Mouse (Mus musculus) forebrain, embryonic 14.5 days (tissue): ENCODE data around the gene Zfp598. TPM values are rescaled to one million over a fixed set of nuclear protein-coding genes. Genes with fewer than 3 reads are reported as not detected.

Experiments used
- ATAC-seq: fragments of 200-750 bp; cut with Nextera tagmentation; 2 replicates; pipeline ENCODE4 v1.8.0; 2017; ENCODE audit warnings: mild to moderate bottlenecking, moderate library complexity
- DNase-seq: peaks from one replicate; pipeline ENCODE4 v3.0.0-alpha.2; 2015; ENCODE audit warnings: low spot score
- H3K27ac ChIP-seq: fragments of 300-500 bp; sonication (generic); 2 replicates; pipeline ENCODE4 v1.5.1; 2014; ENCODE audit warnings: low read depth, mild to moderate bottlenecking, control low read depth, low read length, moderate library complexity
- H3K27me3 ChIP-seq: fragments of 300-500 bp; sonication (generic); replicated peaks from 2 replicates; pipeline ENCODE4 v1.6.1; 2014; ENCODE audit warnings: low read length, control low read depth, mixed read lengths; ENCODE audit not compliant: control insufficient read depth, insufficient read depth
- H3K36me3 ChIP-seq: fragments of 300-500 bp; sonication (generic); 2 replicates; pipeline ENCODE4 v1.6.1; 2014; ENCODE audit warnings: low read length, control low read depth; ENCODE audit not compliant: control insufficient read depth, insufficient read depth
- H3K4me1 ChIP-seq: fragments of 300-500 bp; sonication (generic); 2 replicates; pipeline ENCODE4 v1.6.1; 2014; ENCODE audit warnings: antibody characterized with exemption, low read length, control low read depth; ENCODE audit not compliant: control insufficient read depth, insufficient read depth
- H3K4me2 ChIP-seq: fragments of 300-500 bp; sonication (generic); 2 replicates; pipeline ENCODE4 v1.6.1; 2014; ENCODE audit warnings: mild to moderate bottlenecking, control low read depth, low read length
- H3K4me3 ChIP-seq: fragments of 300-500 bp; sonication (generic); 2 replicates; pipeline ENCODE4 v1.5.1; 2014; ENCODE audit warnings: low read depth, low read length, control low read depth
- H3K9ac ChIP-seq: fragments of 300-500 bp; sonication (generic); 2 replicates; pipeline ENCODE4 v1.6.1; 2014; ENCODE audit warnings: mild to moderate bottlenecking, low read length, control low read depth, moderate library complexity
- H3K9me3 ChIP-seq: fragments of 300-500 bp; sonication (generic); replicated peaks from 2 replicates; pipeline ENCODE4 v1.6.1; 2016; ENCODE audit warnings: low read length, control low read depth, mixed read lengths; ENCODE audit not compliant: control insufficient read depth
- WGBS: fragments of 180-500 bp; shearing (Covaris S2); extraction: QIAGEN DNeasy Blood & Tissue Kit; methylation state at CpG from one replicate; pipeline ENCODE4 v1.1.7; 2014; 5-methylcytosine and 5-hydroxymethylcytosine counted together
- polyA plus RNA-seq: library from polyadenylated mRNA; unstranded; fragments of >200 nt; fragmentation: Nextera tagmentation; extraction: Ambion mirVana; gene quantifications from 2 replicates; pipeline ENCODE4 v1.2.1, GENCODE M21; 2014

The Zfp598 gene
- polyA plus RNA-seq, 1 experiment from 2014 or later = 14.9 TPM

DNA sequence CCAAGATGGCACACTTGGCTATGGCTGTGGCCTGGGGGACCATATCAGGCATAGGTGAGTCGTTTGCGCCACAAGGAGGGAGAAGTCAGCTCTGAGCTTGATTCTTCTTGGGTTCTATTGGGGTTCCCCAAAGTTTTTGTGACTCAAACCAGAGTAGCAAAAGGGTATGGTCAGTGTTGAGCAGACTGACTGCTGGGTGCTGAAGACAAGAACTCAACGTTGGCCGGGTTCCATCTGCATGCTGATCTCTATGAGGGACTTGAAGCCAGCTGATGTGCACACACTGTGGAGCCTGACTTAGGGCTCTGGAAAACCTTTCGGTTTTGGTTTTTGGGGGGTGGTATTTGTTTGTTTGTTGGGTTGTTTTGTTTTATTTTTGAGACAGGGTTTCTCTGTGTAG lies 33.8 kb upstream of the Zfp598 start:
- H3K4me3 ChIP-seq = no peak overlapping the region
- H3K4me1 ChIP-seq = peaks cover 11% of the 10 kb centered on the region; the same call in 1 of the 2 replicates
- no peak overlapping the region for H3K4me2 ChIP-seq
- H3K9ac ChIP-seq = no peak overlapping the region
- no peaks in the 10 kb centered on the region for H3K9me3 ChIP-seq
- no peak overlapping the region for H3K27ac ChIP-seq
- no peaks in the 10 kb centered on the region for H3K27me3 ChIP-seq
- DNase-seq (no peak), ATAC-seq (no peak)
- peaks cover 1% of the 10 kb centered on the region; the same call in 1 of the 2 replicates for H3K36me3 ChIP-seq
- WGBS = 96% methylated on average over 5 of the region's 5 CpGs

- no peak overlapping the region for H3K4me3 ChIP-seq
- no peak overlapping the region for H3K4me2 ChIP-seq
- H3K9me3 ChIP-seq = no peaks in the 10 kb centered on the region
- ATAC-seq = no peak
- H3K27ac ChIP-seq = no peak overlapping the region
- 68% methylated on average over 5 of the region's 5 CpGs for WGBS
- no peak for DNase-seq
- H3K27me3 ChIP-seq = no peaks in the 10 kb centered on the region
- H3K9ac ChIP-seq = no peak overlapping the region
- H3K4me1 ChIP-seq = peaks cover 6% of the 10 kb centered on the region; the same call in 1 of the 2 replicates
- H3K36me3 ChIP-seq = no peaks in the 10 kb centered on the region
These were observed 32.6 kb upstream of the Zfp598 start for GRCm38 (mm10) chr17:24636781-24637481.

DNA sequence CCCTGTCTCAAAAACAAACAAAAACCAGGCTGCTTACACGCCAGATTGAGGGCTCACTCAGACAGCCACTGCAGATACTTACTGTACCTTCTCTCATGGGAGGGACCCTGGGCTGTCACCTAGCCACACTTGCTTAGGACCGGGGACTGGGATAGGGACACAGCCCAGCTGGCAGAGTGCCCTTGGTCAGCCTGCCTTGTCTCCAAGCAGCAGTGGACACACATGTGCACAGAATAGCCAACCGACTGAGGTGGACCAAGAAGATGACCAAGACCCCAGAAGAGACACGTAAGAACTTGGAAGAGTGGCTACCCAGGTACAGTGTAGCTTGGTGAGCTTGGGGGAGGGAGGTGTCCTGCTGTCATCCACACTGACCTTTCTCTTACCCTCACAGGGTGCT lies 31.3 kb upstream of the Zfp598 start:
- DNase-seq (no peak), ATAC-seq (no peak)
- H3K36me3 ChIP-seq = no peaks in the 10 kb centered on the region
- H3K4me1 ChIP-seq = peaks cover 1% of the 10 kb centered on the region; the same call in 1 of the 2 replicates
- H3K27me3 ChIP-seq = no peaks in the 10 kb centered on the region
- H3K9me3 ChIP-seq = no peaks in the 10 kb centered on the region
- no peak overlapping the region for H3K9ac ChIP-seq
- WGBS = 88% methylated on average over 4 of the region's 4 CpGs
- H3K4me3 ChIP-seq = no peak overlapping the region
- no peak overlapping the region for H3K27ac ChIP-seq
- H3K4me2 ChIP-seq = no peak overlapping the region

- Histone ChIP-seq H3K27me3 (no peaks in the 10 kb centered on the region), H3K9me3 (no peaks in the 10 kb centered on the region), H3K27ac (no peak overlapping the region), H3K4me3 (no peak overlapping the region), H3K4me1 (no peaks in the 10 kb centered on the region), H3K4me2 (no peak overlapping the region), H3K36me3 (no peaks in the 10 kb centered on the region), H3K9ac (no peak overlapping the region)
- WGBS = 81% methylated on average over 9 of the region's 9 CpGs
- ATAC-seq (no peak), DNase-seq (no peak)
These were observed 30.6 kb upstream of the Zfp598 start for GRCm38 (mm10) chr17:24638840-24639239.

DNA sequence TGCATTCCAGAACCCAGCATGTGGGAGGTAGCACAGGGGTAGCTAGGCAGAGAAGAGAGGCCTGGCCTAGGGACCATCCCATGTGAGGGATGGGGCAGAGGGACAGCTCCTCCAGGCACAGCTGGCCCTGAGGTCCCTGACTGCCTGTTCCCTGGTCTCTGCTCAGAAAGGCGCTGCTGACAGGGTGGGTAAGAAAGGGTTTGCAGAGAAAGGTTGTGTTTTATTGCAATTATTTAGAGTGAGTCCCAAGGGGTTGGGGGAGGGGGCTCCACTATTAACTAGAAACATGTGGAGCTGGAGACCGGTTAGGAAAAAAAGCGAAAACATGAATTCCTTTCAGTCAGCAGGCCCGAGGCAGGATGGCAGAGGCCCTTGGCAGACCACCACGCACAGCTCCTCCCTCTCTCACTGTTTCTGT lies 29.9 kb upstream of the Zfp598 start:
- no peak overlapping the region for H3K4me3 ChIP-seq
- no peak overlapping the region for H3K27ac ChIP-seq
- no peak for ATAC-seq
- no peaks in the 10 kb centered on the region for H3K27me3 ChIP-seq
- no peak for DNase-seq
- no peaks in the 10 kb centered on the region for H3K36me3 ChIP-seq
- 0 out of 2 replicates have a peak overlapping the region, but pooled peaks have one; percentile 8 for H3K9ac ChIP-seq
- H3K9me3 ChIP-seq = no peaks in the 10 kb centered on the region
- WGBS = 90% methylated on average over 5 of the region's 5 CpGs
- H3K4me1 ChIP-seq = no peaks in the 10 kb centered on the region
- H3K4me2 ChIP-seq = no peak overlapping the region

DNA sequence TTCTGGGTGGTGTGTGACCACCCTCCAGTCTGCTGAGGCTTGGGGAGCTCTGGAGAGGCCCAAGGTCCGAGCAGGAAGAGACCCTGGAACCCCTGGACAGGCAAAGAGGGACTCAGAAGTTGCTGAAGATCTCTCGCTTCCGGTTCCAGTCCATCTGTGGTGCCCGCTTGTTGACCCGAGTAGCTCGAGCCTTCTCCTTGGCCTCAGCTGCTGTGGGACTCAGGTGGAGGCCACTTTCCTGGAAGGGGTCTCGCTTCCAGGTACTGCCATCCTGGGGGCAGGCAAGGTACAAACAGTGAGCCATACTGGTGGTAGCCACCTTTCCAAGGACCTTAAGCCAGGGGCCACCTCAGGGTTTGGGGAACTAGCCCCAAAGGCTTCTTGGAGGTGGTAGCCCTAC lies 29.4 kb upstream of the Zfp598 start:
- no peaks in the 10 kb centered on the region for H3K4me1 ChIP-seq
- 88% methylated on average over 7 of the region's 7 CpGs for WGBS
- no peak overlapping the region for H3K27ac ChIP-seq
- H3K9ac ChIP-seq = no peak overlapping the region
- H3K9me3 ChIP-seq = no peaks in the 10 kb centered on the region
- no peak for ATAC-seq
- H3K4me2 ChIP-seq = no peak overlapping the region
- H3K4me3 ChIP-seq = no peak overlapping the region
- no peaks in the 10 kb centered on the region for H3K36me3 ChIP-seq
- H3K27me3 ChIP-seq = no peaks in the 10 kb centered on the region
- DNase-seq = no peak

DNA sequence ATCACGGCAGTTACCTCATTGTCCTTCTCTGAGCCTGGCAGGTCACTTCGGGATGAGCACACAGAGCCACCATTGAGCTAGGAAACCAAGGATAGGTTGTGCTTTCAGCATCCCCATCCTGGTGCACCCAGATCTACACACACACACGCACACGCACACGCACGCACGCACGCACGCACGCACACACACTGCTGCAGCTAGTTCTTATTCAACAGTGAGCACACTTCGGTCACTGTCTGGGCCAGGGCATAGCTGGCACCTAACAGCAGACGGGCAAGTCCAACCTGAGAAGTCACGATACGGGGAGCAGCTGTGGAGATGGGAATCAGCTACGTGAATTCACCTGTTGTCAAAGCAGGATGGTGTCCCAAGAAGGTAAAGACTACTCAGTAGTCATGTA lies 28.9 kb upstream of the Zfp598 start:
- ATAC-seq = no peak
- H3K9me3 ChIP-seq = no peaks in the 10 kb centered on the region
- DNase-seq = no peak
- 93% methylated on average over 15 of the region's 15 CpGs for WGBS
- H3K27ac ChIP-seq = no peak overlapping the region
- H3K4me3 ChIP-seq = no peak overlapping the region
- H3K27me3 ChIP-seq = no peaks in the 10 kb centered on the region
- H3K4me1 ChIP-seq = no peaks in the 10 kb centered on the region
- no peak overlapping the region for H3K4me2 ChIP-seq
- H3K9ac ChIP-seq = no peak overlapping the region
- no peaks in the 10 kb centered on the region for H3K36me3 ChIP-seq

GRCm38 (mm10) chr17:24641944-24642343 lies 27.5 kb upstream of the Zfp598 start:
- Histone ChIP-seq H3K9me3 (no peaks in the 10 kb centered on the region), H3K27ac (no peak overlapping the region), H3K4me2 (no peak overlapping the region), H3K9ac (no peak overlapping the region), H3K27me3 (no peaks in the 10 kb centered on the region), H3K36me3 (no peaks in the 10 kb centered on the region), H3K4me1 (no peaks in the 10 kb centered on the region), H3K4me3 (no peak overlapping the region)
- DNase-seq = no peak
- no peak for ATAC-seq
- WGBS = 92% methylated on average over 14 of the region's 14 CpGs

GRCm38 (mm10) chr17:24642791-24643343 lies 26.6 kb upstream of the Zfp598 start:
- ATAC-seq (no peak), DNase-seq (no peak)
- no peaks in the 10 kb centered on the region for H3K36me3 ChIP-seq
- no peak overlapping the region for H3K27ac ChIP-seq
- H3K4me3 ChIP-seq = no peak overlapping the region
- H3K9ac ChIP-seq = no peak overlapping the region
- no peaks in the 10 kb centered on the region for H3K4me1 ChIP-seq
- no peaks in the 10 kb centered on the region for H3K9me3 ChIP-seq
- 78% methylated on average over 6 of the region's 6 CpGs for WGBS
- no peak overlapping the region for H3K4me2 ChIP-seq
- H3K27me3 ChIP-seq = no peaks in the 10 kb centered on the region
